20 mouse cellular contexts compared by ENCODE assay signal in the genomic region with DNA sequence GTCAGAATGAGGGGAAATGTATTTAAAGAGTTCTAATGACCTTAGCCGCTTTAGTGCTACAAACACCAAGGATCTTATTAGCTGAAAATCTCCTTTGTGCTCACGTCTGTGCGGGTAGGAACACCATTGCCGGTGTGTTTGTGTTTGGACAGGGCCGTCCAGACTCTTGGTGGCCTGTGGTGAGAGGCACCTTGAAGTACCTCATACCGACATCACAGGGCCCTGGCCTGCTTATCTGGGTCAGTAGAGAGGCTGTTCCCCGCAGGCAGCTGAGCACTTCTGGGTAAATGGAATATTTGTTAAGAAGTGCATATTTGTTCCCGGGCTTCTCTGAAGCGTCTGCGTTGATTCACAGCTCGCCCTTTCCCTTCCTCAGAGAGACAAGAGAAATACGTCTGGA.
A peak's percentile ranks its signal among the peaks of the same experiment; 100 is the strongest.
DNase-seq lines count a peak whose midpoint lies in the region; ATAC-seq and TF ChIP-seq lines count a peak whose summit lies in the region.
"Had no signal": no experiment of that assay in that cellular context is flagged by ENCODE, and none has a peak within 500 bp of the region (broad histone marks: within the 10 kb centered on the region; RNA-seq: fewer than 3 reads in every experiment).

No protein-coding gene starts in this region.

- TF ChIP-seq POLR2A in lung, adult 2 months (IDR thresholded peaks at IDR 0.05; ENCODE audit: borderline replicate concordance, extremely low read depth, low read depth, low read length): no peak

- ATAC-seq in lung, embryonic 14.5 days (ENCODE audit: insufficient read depth): peak; percentile 76; the same call in 1 of the 2 replicates
- ATAC-seq in lung, embryonic 15.5 days (ENCODE audit: borderline replicate concordance, extremely low read depth, low FRiP score, low TSS enrichment): no peak
- ATAC-seq: forebrain, postnatal 0 days; hindbrain, embryonic 16.5 days; inflammation-experienced regulatory T-cells, adult 6 months had no signal

- no peaks in the 10 kb centered on the region for H3K36me3 ChIP-seq in lung, embryonic 14.5 days (ENCODE audit: insufficient read depth)
- H3K36me3 ChIP-seq in lung, embryonic 15.5 days: no peaks in the 10 kb centered on the region
- H3K36me3 ChIP-seq: embryonic facial prominence, embryonic 10.5 days; heart, embryonic 13.5 days had no signal

- H3K4me1 ChIP-seq in lung, embryonic 14.5 days (ENCODE audit: insufficient read depth): no peaks in the 10 kb centered on the region
- no peaks in the 10 kb centered on the region for H3K4me1 ChIP-seq in lung, adult 2 months (ENCODE audit: control insufficient read depth, insufficient read depth, low read length)
- 0 out of 2 replicates have a peak, but pooled peaks cover 7% of the 10 kb centered on the region for H3K4me1 ChIP-seq in lung, embryonic 15.5 days

- WGBS in lung, embryonic 14.5 days: 45% methylated on average over 12 of the region's 12 CpGs
- WGBS in lung, adult 2 months: 54% methylated on average over 12 of the region's 12 CpGs
- WGBS in lung, embryonic 15.5 days: 39% methylated on average over 12 of the region's 12 CpGs

- H3K9me3 ChIP-seq in lung, embryonic 14.5 days (ENCODE audit: low read depth, low read length): no peaks in the 10 kb centered on the region
- H3K9me3 ChIP-seq in lung, embryonic 15.5 days: no peaks in the 10 kb centered on the region
- H3K9me3 ChIP-seq: embryonic facial prominence, embryonic 10.5 days; heart, embryonic 13.5 days had no signal

- DNase-seq in lung, embryonic 14.5 days: peak; percentile 22
- no peak for DNase-seq in lung, adult 2 months
- peak; percentile 14 for DNase-seq in lung, postnatal 10 days
- peak; percentile 19 to 63 for DNase-seq in lung, postnatal 4 days
- no peak for DNase-seq in gastrocnemius, adult 8-10 months (ENCODE audit: low spot score in 2 of 2)
- DNase-seq in layer of hippocampus, adult 18-20 months (ENCODE audit: low spot score in 2 of 2): no peak
- DNase-seq: adrenal gland, adult 2 months; adrenal gland, postnatal 36 days; cerebellum, adult 18-20 months; cerebellum, adult 9-11 months; cerebellum, postnatal 36 days; forebrain, postnatal 0 days; gastrocnemius, postnatal 25 days; heart, adult 11 months; heart, postnatal 36 days had no signal

- no peak overlapping the region for H3K4me3 ChIP-seq in lung, embryonic 14.5 days (ENCODE audit: low read depth, low read length)
- H3K4me3 ChIP-seq in lung, adult 2 months (replicated peaks; ENCODE audit: extremely low read depth, low read depth, low read length): no peak overlapping the region
- no peak overlapping the region for H3K4me3 ChIP-seq in lung, embryonic 15.5 days
- H3K4me3 ChIP-seq: embryonic facial prominence, embryonic 10.5 days; heart, embryonic 13.5 days had no signal

- H3K9ac ChIP-seq in lung, embryonic 14.5 days: no peak overlapping the region
- no peak overlapping the region for H3K9ac ChIP-seq in lung, embryonic 15.5 days
- H3K9ac ChIP-seq: forebrain, postnatal 0 days; heart, embryonic 13.5 days had no signal

- H3K4me2 ChIP-seq in lung, embryonic 14.5 days: no peak overlapping the region
- H3K4me2 ChIP-seq in lung, embryonic 15.5 days: 0 out of 2 replicates have a peak overlapping the region, but pooled peaks have one; percentile 2
- H3K4me2 ChIP-seq: heart, embryonic 13.5 days had no signal

- no peaks in the 10 kb centered on the region; the same call in 1 of the 2 replicates for H3K27me3 ChIP-seq in lung, embryonic 14.5 days (ENCODE audit: insufficient read depth, low read length)
- no peaks in the 10 kb centered on the region for H3K27me3 ChIP-seq in lung, embryonic 15.5 days

- no peak for TF ChIP-seq CTCF in lung, embryonic 14.5 days (IDR thresholded peaks at IDR 0.05; ENCODE audit: low read depth)
- no peak for TF ChIP-seq CTCF in lung, adult 2 months (IDR thresholded peaks at IDR 0.05; ENCODE audit: insufficient read depth, low read length)

- peak overlapping the region; percentile 27; the same call in 1 of the 2 replicates for H3K27ac ChIP-seq in lung, embryonic 14.5 days (ENCODE audit: low read depth)
- peak overlapping the region; percentile 45; the same call in 1 of the 2 replicates for H3K27ac ChIP-seq in lung, embryonic 15.5 days
- H3K27ac ChIP-seq: embryonic facial prominence, embryonic 10.5 days; heart, embryonic 13.5 days had no signal

Comparison
In these comparisons a context has a peak if more than half of its experiments do, and no peak if none do; other contexts are left out.
1. DNase-seq: peak in lung, embryonic 14.5 days (single experiment), lung, postnatal 10 days (single experiment) and lung, postnatal 4 days (2 of 2); none in lung, adult 2 months (single experiment), gastrocnemius, adult 8-10 months (0 of 2) and layer of hippocampus, adult 18-20 months (0 of 2).